Mouse (Mus musculus) monocyte, adult 5-6 weeks (primary cell): ENCODE data around the gene Leo1. TPM values are rescaled to one million over a fixed set of nuclear protein-coding genes. Genes with fewer than 3 reads are reported as not detected.

Experiments
- ATAC-seq: fragments of 153-309, 156-312 bp; replicated peaks from 2 replicates; pipeline ENCODE4 v1.8.0; 2017; ENCODE audit warnings: mild to moderate bottlenecking; ENCODE audit not compliant: low TSS enrichment, insufficient number of reproducible peaks, severe bottlenecking, poor library complexity, low FRiP score
- total RNA-seq: library from RNA; stranded (forward); fragments of 200-1000, 200-491, 200-594 nt; gene quantifications from 3 replicates; pipeline ENCODE4 v1.2.3, GENCODE M21; 2017

The Leo1 gene
- 23.8 to 36.2 TPM (median 25.0 TPM) in 3 replicates for total RNA-seq

GRCm38 (mm10) chr9:75440796-75441666 is at the start of gene Leo1:
Gene Leo1, plus strand, starts transcription at chr9:75441524.
- ATAC-seq, result peak; percentile 93

DNA sequence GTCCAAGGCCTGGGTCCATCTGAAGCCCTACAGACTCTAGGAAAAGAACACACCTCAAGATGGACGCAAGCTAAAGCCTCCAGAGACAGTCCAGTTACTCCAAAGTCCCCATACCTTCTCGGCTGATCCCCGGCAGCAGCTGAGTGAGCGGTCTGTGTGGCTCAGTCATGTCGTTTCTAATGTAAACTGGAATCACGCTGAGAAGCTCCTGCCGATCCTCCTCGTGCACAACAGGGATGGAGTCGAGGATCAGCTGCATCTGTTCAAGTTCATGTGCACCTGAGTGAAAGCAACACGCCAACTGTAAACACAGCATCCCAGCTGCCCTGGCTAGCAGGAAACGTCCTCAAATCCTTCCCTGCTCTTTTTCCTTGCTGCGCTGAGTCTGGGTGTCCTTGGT is 48.1 kb upstream of the Leo1 start:
- no peak for ATAC-seq

DNA sequence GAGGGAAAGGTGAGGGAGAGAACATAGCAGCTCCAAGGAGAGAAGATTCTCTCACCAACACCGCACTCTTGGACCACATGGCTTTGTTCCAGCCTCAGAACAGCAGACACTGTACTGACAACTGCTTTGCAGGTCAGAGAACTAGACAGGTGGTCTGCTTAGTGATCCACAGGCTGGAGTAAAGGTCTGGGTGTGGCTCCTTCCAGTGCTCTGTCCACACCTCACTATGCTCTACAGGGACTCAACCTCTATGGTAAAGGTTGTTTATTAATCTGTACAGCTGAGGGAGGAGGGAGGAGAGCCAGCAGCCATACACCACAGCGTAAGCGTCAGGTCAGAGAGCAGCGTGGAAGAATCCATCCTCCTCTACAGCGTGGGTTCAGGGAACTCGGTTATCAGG is 45.4 kb upstream of the Leo1 start:
- no peak for ATAC-seq

DNA sequence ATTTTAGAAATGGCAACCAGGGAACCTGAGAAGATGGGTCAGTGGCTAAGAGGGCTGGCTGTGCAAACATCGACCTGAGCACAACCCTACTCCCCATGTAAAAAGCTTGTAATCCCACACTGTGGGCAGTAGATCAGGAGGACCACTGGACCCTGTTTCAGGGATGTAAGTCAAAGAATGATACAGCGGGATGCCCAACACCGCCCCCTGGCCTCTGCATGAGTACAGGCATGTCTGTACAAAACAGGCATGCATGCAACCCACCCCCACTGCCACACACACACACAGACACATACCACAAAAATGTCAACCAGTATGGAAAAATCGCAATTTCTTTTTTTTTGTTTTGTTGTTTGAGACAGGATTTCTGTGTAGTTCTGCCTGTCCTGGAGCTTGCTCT is 42.3 kb upstream of the Leo1 start:
- ATAC-seq, result no peak

GRCm38 (mm10) chr9:75400639-75401038 is 40.7 kb upstream of the Leo1 start:
- no peak for ATAC-seq

GRCm38 (mm10) chr9:75401593-75402504 is 39.5 kb upstream of the Leo1 start:
- ATAC-seq, result 0 out of 2 replicates have a peak, but pooled peaks have one; percentile 12

DNA sequence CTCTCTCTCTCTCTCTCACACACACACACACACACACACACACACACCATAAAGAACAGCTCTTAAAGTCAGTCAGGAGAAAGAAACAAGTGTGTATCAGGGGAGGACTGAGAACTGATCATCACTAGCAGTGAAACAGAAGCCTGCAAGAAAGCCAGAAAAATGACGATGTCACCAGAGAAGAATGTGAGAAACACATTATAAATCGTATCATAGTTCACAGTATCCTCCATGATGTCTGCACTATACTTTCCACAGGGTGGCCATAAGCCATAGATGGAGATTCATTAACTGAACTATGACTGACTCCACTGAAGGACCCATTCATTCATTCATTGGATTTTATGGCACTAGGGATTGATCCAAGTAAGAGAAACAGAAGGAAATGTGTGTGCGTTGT is 37.8 kb upstream of the Leo1 start:
- ATAC-seq, result no peak

DNA sequence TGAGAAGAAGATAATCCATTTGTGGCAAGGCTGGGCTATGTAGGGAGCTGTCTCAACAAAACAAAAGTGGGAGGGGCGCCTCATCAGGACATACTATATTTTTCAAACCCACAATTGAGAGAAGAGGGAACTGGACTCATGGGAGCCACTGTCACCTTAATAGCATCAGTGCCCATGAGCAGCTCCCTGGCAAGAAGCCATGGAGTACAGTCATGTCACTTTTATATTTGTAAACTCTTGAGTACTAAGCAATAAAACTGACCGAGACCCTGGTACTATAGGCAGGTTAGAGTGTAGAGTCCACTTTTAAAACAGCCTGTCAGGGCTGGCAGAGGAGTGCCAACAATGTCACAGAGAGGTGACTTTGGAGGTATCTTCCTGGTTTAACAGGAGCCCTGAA is 35.2 kb upstream of the Leo1 start:
- no peak for ATAC-seq

DNA sequence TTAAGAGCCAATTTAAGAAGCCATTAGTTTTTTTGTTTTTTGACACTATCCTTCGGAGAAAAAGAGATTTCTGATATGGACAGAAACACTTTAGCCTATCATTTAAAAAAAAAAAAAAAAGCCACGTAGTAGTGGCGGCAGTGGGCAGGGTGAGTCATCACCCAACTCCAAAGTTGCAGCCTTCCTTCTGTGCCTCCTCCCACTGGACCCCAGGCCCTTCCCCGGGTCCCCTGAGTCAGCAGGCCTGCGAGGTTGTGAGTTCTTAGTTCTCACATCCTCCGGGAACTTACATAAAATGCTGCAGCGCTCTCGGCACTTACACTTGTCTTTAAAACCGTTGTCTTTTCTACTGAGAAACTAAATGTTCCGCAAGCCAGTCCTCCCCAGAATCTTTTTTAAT is 33.5 kb upstream of the Leo1 start:
- ATAC-seq, result no peak

GRCm38 (mm10) chr9:75408204-75408826 is 33.0 kb upstream of the Leo1 start:
- no peak for ATAC-seq

DNA sequence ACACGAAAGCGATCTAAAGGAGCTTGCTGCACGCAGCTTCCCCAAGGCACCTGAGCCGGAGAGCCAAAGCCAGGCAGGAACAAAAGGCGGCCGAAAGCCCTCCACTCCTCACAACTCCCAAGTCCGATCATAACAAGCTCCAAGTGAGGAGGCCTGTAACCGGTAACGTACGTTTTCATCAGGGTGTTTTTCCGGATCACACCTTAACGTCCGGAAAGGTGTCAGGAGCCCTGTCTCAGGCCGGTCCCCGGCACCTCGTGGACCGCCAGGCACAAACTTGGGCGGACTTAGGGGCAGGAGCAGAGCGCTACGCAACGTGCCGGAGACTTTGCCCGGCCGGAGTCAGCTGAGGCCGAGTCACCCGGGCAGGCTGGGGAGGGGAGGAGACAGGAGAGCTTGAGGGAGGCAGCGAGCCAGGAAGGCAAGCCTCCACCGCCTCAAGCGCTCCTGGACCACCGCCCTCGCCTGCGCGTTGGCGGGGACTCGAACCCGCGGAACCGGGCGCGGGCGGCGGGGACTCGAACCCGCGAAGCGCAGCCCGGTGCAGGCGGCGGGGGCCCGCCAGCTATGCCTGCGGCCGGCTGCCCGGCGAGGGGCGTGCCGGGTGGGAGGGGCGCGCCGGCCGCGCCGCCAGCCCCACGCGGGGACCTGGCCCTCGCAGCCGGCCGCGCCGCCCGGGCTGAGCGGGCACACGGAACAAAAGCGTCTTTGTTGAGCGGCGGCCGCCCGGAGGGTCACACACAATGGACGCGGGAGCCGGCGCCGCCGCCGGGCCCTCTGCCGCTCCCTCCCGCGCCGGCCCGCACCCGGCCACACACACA is 32.1 kb upstream of the Leo1 start:
- peak; percentile 33 for ATAC-seq

DNA sequence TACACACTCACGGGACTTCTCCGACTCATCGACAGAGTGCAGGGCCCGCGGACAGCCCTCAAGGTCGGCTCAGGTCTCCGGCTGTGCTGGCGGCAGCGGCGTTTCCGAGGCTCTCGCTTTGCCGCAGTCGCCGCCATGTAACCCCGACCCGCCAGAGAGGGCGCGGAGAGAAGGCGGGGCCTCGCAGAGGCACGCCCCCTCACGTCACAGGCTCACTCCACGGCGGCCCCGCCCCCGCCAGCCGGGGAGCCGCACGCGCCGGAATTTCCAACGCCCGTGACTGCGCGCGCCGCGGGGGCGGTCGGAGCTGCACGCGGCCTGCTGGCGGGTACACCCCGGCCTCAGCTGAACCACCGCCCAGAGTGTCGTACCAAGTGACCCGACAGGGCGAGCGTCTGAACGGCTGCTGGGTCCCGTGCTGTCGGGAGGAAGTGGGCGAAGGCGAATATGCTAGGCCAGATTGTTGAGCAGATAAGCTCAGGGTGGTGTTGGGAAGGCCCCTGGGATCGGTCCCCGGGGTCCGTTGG is 31.4 kb upstream of the Leo1 start, which contains the start of gene Mapk6:
TSS of gene Mapk6 (minus strand) at position 154 of the 527 bp plus-strand sequence.
- ATAC-seq, result peak; percentile 94

DNA sequence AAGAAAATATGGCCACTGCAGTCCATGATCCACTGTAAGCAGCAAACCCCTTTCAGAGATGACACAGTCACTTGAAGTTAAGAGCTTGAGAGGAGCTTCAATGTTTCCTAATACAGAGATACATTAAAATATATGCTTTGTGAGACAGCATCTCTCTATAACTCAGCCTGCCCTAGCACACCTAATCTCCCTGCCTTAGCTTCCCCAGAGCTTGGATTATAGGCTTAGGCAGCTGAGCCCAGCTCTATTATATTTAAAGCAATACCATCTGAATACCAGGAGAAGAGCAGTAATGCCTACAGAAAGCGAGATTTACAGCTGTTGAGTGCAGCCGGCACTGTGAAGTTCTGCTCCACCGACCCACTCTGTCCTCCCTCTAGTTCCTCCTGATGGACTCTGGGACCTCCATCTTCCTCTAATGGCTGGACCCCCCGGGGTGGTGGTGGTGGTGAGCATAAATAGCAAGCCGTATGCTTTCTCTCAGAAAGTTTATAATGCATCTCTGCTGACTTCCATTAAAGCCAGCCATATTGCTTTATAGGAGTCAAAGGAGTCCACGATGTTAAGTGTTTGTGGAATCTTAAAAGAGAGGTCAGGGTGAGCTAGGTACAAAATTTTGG is 30.3 kb upstream of the Leo1 start:
- no peak for ATAC-seq

DNA sequence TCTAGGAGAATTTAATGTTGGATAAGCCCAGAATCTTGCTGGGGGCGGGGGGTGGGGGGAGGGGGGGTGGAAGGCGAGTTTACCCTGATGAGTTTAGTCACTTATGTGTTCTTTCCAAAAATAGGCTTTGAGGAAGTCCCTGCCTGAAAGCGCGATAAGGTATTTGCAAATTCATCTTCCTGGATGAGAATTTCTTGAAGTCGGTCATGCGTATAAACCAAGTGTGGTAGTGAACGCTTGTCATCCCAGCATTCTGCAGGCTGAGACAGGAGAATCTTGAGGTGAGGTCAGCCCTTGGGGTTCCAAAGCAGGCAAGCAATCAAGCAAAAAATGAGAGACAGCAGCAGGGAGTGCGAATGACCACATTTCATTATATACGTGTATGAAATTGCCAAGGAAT is 29.7 kb upstream of the Leo1 start:
- ATAC-seq, result no peak

- ATAC-seq, result no peak
Measured at GRCm38 (mm10) chr9:75413206-75413605, 28.1 kb upstream of the Leo1 start.

- ATAC-seq, result no peak
Measured at GRCm38 (mm10) chr9:75414204-75414603, 27.1 kb upstream of the Leo1 start.

GRCm38 (mm10) chr9:75422251-75422691 is 19.1 kb upstream of the Leo1 start:
- no peak for ATAC-seq

DNA sequence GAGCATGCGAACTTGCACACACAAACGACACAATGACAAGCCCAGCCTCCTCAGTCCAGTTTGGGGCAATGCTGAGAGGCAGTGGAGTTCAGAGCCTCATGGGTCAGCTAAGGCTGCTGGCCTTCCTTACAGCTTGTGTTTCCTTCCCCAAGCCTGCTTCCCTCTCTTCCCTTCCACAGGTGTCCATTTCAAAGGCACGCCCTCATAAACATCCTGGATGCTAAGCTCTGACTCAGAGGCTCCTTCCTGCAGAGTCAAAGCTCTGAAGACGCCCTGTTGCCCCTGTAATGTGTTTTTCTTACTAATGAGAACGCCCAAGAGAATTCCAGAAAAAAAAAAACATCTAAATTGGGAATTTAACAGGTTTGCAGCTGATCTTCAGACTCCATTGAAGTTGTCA is 17.6 kb upstream of the Leo1 start:
- no peak for ATAC-seq
